Mouse (Mus musculus) left cerebral cortex, adult 2 months (tissue): ENCODE measurements around the gene Vmn1r82. TPM values are rescaled to one million over a fixed set of nuclear protein-coding genes. Genes with fewer than 3 reads are reported as not detected.

Experiments
- DNase-seq, 2 experiments: peaks; one replicate each; pipeline ENCODE4 v3.0.0; 2021 to 2022; ENCODE audit warnings: low spot score in 2 of 2, mixed read lengths in 1 of 2; ENCODE audit errors: extremely low spot score in 1 of 2
- H3K27ac ChIP-seq: fragments of 200-600 bp; 2 replicates; pipeline ENCODE4 v1.8.1; 2022
- H3K4me3 ChIP-seq: fragments of 200-600 bp; 2 replicates; pipeline ENCODE4 v1.8.1; 2022
- CTCF ChIP-seq: fragments of 200-600 bp; IDR thresholded peaks from 2 replicates; pipeline ENCODE4 v1.8.1; 2022; ENCODE audit warnings: antibody characterized with exemption, mild to moderate bottlenecking, moderate library complexity
- intact Hi-C: fragments of 180-260 bp; cut with DNase I; formaldehyde crosslinking; loops from one replicate; pipeline ENCODE4 v1.15.1; 2025
- long read RNA-seq, 2 experiments: library from polyadenylated mRNA; stranded (forward); transcript quantifications; one replicate each; pipeline ENCODE4 v2.0.0; 2021; ENCODE audit warnings: borderline mapping rate in 2 of 2
- total RNA-seq, 2 experiments: library from RNA; stranded (reverse); gene quantifications; 2 replicates each; pipeline ENCODE4 v1.2.3; 2021

Gene Vmn1r82
- not detected for total RNA-seq
- long read RNA-seq, experiment 1, result 0 reads
- long read RNA-seq, experiment 2, result 0 reads

DNA sequence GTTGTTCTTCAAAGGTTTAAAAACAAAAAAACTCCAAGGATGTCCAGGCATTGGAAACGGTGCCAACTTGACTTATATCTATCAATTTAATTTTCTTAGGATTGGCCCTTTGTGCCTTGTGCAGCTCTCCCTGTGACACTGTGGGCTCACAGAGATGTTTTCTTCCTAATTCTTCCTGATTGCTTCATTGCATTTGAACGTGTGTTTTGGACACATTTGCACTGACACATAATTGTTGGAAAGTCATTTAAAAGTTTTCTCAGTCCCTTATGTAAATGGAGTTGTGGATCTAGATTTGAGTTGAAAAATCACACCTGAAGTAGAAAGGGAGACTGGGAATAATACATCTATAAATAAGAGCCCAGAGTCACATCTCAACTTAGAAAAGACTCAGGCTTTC, at the start of gene Vmn1r82:
Gene Vmn1r82, plus strand, starts transcription at position 301 of the 400 bp plus-strand sequence.
- intact Hi-C loops, result no loop called here
- DNase-seq, result no peak

DNA sequence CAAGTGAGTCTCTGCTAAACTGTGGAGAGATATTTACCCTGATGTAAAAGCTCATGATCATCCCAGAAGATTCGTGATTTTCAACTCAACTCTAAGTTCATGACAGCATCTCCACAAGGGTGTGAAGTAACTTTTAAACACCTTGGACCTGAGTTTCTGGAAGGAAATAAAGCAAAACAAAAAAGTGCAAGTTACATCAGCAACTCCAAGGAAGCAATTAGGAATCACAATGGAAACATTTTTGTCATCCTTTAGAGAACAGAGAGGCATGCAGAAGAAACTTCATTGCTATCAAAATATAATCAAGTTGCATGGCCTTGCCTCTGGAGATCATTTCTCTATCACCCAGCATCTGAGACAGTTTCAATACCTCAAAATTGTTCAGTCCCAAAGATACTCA, 32.1 kb upstream of the Vmn1r82 start, which contains the start of gene Vmn1r81:
Gene Vmn1r81, minus strand, starts transcription at position 101 of the 400 bp plus-strand sequence.
- Histone ChIP-seq H3K27ac (no peak within 1 kb of the TSS), H3K4me3 (no peak within 1 kb of the TSS)
- DNase-seq, result no peak
- TF ChIP-seq CTCF, result no peak
- intact Hi-C loops, result no loop called here

More for the DNA sequence above, at the start of gene Vmn1r82:
- no peak within 1 kb of the TSS for H3K4me3 ChIP-seq
- H3K27ac ChIP-seq, result no peak within 1 kb of the TSS
- no peak for TF ChIP-seq CTCF

- intact Hi-C loops, result no loop called here
- no peak for TF ChIP-seq CTCF
- DNase-seq, result no peak
- Histone ChIP-seq H3K27ac (no peak within 1 kb of the TSS), H3K4me3 (no peak within 1 kb of the TSS)
Measured at GRCm38 (mm10) chr7:12329381-12329780, 29.2 kb downstream of the Vmn1r82 start, which contains the start of gene Vmn1r83. Gene Vmn1r83 (minus strand): TSS chr7:12329481.

Other genes with a start within 250 kb of the Vmn1r82 start
- not detected for gene Vmn1r78, start 150.2 kb upstream of the Vmn1r82 start, total RNA-seq
- not detected for gene Vmn1r79, start 129.2 kb upstream of the Vmn1r82 start, total RNA-seq
- not detected for gene Vmn1r80, start 111.1 kb upstream of the Vmn1r82 start, total RNA-seq
- gene Vmn1r81, start 32.2 kb upstream of the Vmn1r82 start, total RNA-seq, result under 1 TPM in 1 of 2 experiments, not detected in 1; 0.05 TPM
- under 1 TPM in 1 of 2 experiments, not detected in 1; 0.11 TPM for gene Vmn1r83, start 29.1 kb downstream of the Vmn1r82 start, total RNA-seq
- gene Vmn1r84, start 68.8 kb downstream of the Vmn1r82 start, total RNA-seq, result not detected
- 1 to 10 TPM; 8.6 to 8.7 TPM for gene Zfp551, start 122.3 kb downstream of the Vmn1r82 start, total RNA-seq
- gene Zfp606, start 177.9 kb downstream of the Vmn1r82 start, total RNA-seq, result 10 to 100 TPM; 13.4 to 15.1 TPM
- gene 2900092C05Rik, start 212.1 kb downstream of the Vmn1r82 start, total RNA-seq, result not detected